Mouse (Mus musculus): ENCODE results near the gene Gm29644. TPM values are rescaled to one million over a fixed set of nuclear protein-coding genes. Genes with fewer than 3 reads are reported as not detected.

Gene Gm29644
- not detected in 2 replicates for polyA plus RNA-seq (2012; rRNA removed)

DNA sequence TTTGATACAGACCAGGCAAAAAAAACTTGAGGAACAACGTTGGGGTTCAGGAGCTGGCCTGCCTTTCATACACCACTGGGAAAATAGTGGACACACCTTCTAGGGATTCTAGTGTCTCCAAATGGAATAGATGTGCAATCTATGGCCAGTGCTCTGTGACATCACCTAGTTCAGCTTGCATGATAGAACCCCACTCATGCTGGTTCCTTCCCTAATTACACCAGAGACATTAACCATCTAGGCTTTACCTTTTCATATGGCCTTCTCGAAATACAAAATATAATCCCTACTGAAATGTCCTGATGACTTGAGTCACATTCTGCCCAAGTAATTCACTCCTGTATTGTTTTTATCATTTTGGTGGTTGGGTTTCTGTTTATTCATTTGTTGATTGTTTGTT lies at the start of gene Gm29644, which contains the start of gene Gm29423:
Gene Gm29644 (minus strand): TSS at position 157 of the 400 bp plus-strand sequence.
Gene Gm29423 (minus strand): TSS at position 101 of the 400 bp plus-strand sequence.

DNA sequence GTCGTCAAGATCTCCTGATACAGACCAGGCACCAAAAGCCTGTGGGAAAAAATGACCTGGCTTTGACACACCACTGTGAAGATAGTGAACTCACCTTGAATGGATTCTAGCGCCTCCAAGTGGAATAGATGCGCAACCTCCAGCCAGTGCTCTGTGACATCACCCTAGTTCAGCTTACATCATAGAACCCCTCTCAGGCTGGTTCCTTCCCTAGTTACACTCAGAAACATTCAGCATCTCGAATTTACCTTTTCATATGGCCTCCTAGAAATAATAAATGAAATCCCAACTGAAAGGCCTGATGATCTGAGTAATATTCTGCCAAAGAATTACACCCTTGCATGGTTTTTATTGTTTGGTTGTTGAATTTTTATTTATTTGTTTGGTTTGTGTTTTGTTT lies 29.6 kb downstream of the Gm29644 start, which contains the start of gene Gm21118:
Gene Gm21118 (minus strand): TSS at position 101 of the 400 bp plus-strand sequence.

Other genes with a start within 250 kb of the Gm29644 start
- gene Gm21118, start 29.7 kb downstream of the Gm29644 start, polyA plus RNA-seq (2012; rRNA removed) = not detected in 2 replicates
- gene Gm29423, start 56 bp downstream of the Gm29644 start, polyA plus RNA-seq (2012; rRNA removed) = not detected in 2 replicates
- not detected in 2 replicates for gene Gm20888, start 138.5 kb upstream of the Gm29644 start, polyA plus RNA-seq (2012; rRNA removed)

All from ovary, adult 2 months (tissue).